Mouse (Mus musculus) cerebral cortex, adult 2 months (tissue): ENCODE results near the gene Vmn1r66.

Experiments used
- WGBS: fragments of 180-500 bp; shearing (Covaris S2); methylation state at CpG from one replicate; pipeline ENCODE4 v1.1.7; 2018; 5-methylcytosine and 5-hydroxymethylcytosine counted together

The Vmn1r66 gene

DNA sequence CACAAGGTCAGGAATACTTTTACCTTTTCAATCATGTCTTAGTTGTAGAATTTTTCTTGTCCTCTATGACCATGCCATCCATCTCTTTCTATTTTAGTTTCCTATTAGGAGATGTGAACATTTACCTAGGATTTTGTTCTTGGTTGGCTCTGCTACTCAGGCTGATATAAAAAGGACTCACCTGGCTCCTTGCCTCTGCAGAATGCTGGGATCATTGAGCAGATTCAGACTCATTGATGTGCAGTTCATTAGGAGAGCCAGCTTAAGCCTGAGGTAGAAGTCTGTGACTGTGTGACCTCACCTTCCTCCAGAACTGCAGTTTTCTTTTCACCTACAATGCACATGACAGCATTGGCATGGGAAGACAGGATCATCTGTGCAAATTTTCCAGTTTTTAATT lies at the start of gene Vmn1r66:
Gene Vmn1r66, minus strand, starts transcription at position 101 of the 400 bp plus-strand sequence.

DNA sequence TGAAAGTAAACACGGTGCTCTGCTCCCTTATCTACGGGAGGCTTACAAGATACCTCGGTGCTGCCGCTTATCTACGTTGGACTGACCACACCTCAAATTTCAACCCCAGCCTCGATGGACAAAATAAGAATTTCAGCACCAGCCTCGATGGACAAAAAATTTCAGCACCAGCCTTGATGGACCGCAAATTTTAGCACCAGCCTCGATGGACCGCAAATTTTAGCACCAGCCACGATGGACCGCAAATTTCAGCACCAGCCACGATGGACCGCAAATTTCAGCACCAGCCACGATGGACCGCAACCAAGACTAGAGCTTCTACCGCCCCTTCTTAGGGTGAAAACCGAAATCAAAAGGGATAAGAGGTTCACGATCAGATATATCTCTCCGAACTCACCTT lies 47.7 kb upstream of the Vmn1r66 start:
- WGBS: 81% methylated on average over 20 of the region's 20 CpGs

DNA sequence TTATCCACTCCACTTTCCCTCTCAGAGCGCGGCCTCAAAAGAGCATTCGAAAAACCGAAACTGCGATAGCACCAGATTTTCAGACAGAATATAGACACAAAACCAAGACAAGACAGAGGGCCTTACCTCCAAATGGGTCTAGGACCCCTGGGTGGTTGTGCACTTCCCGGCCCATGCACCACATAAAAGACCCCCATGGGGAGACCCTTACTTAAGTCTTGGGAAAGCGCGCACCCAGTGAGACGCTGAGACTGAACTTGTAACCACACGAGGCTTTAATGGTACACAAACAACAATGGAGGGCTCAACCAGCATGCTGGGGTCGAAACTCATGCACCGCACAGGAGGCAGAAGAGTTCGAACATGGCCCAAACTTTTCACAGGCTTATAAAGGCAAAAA lies 25.7 kb downstream of the Vmn1r66 start:
- 93% methylated on average over 13 of the region's 13 CpGs for WGBS

DNA sequence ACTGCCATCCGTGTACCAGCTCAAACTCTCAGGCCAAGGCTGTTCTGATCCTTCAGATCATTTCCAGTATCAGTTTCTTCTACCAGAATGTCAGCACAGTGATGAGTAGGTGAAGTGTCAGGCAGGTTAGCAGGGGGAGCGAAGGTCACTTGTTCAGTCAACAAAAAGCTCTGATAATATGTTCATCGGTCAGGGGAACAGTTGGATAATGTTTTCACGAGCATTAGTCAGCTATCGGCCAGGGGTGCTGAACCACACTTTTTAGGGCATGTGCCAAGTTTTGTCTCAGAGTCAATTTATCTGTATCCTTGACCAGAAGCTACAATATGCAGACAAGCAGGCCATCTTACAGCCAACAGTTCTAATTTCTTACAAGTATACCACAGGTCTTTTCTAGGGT lies 28.7 kb downstream of the Vmn1r66 start:
- 80% methylated on average over 5 of the region's 5 CpGs for WGBS
